Mouse (Mus musculus) spleen, adult 2 months (tissue): ENCODE data around the gene Kcnab1. TPM values are rescaled to one million over a fixed set of nuclear protein-coding genes. Genes with fewer than 3 reads are reported as not detected.
"Not testable (repeated sequence)": the region's sequence is repeated elsewhere in the genome, so short reads cannot be mapped to it uniquely, and the experiment has no call there.

Source experiments
- DNase-seq, 2 experiments: peaks; one replicate each; pipeline versions ENCODE4 v3.0.0 to v3.0.0-alpha.2; 2012 to 2021; ENCODE audit warnings: low spot score in 2 of 2, low read depth in 1 of 2
- H3K27ac ChIP-seq: fragments of 200-500 bp; 2 replicates; pipeline ENCODE4 v1.5.1; 2012; ENCODE audit warnings: low read length, inconsistent platforms; ENCODE audit not compliant: insufficient read depth
- H3K27me3 ChIP-seq: fragments of 200-500 bp; 2 replicates; pipeline ENCODE4 v1.6.1; 2012; ENCODE audit warnings: mild to moderate bottlenecking, moderate library complexity, low read length, inconsistent platforms; ENCODE audit not compliant: control insufficient read depth, insufficient read depth
- H3K36me3 ChIP-seq: fragments of 200-500 bp; 2 replicates; pipeline ENCODE4 v1.6.1; 2012; ENCODE audit warnings: mild to moderate bottlenecking, low read length, inconsistent platforms; ENCODE audit not compliant: control insufficient read depth, insufficient read depth
- H3K4me1 ChIP-seq: fragments of 200-500 bp; 2 replicates; pipeline ENCODE4 v1.6.1; 2011; ENCODE audit warnings: inconsistent platforms; ENCODE audit not compliant: control insufficient read depth, insufficient read depth, insufficient read length
- H3K4me3 ChIP-seq: fragments of 200-500 bp; 2 replicates; pipeline ENCODE4 v1.5.1; 2011; ENCODE audit warnings: mild to moderate bottlenecking, inconsistent platforms; ENCODE audit not compliant: insufficient read depth, insufficient read length; ENCODE audit errors: extremely low read depth
- CTCF ChIP-seq: fragments of 200-500 bp; IDR thresholded peaks from 2 replicates; pipeline ENCODE4 v1.5.1; 2011; ENCODE audit warnings: mild to moderate bottlenecking, inconsistent platforms; ENCODE audit not compliant: insufficient read depth, insufficient read length, insufficient replicate concordance; ENCODE audit errors: extremely low read depth
- POLR2A ChIP-seq: fragments of 200-500 bp; IDR thresholded peaks from 2 replicates; pipeline ENCODE4 v1.6.1; 2011; ENCODE audit warnings: low read depth, low read length, inconsistent platforms
- WGBS: fragments of 180-500 bp; shearing (Covaris S2); methylation state at CpG from one replicate; pipeline ENCODE4 v1.1.7; 2018; 5-methylcytosine and 5-hydroxymethylcytosine counted together
- polyA plus RNA-seq: library from polyadenylated mRNA; depleted of rRNA; stranded (reverse); fragments of >200 nt; gene quantifications from 2 replicates; pipeline ENCODE4 v1.2.3, GENCODE M21; 2012

Gene Kcnab1
- polyA plus RNA-seq, 1 experiment: 0.16 TPM

DNA sequence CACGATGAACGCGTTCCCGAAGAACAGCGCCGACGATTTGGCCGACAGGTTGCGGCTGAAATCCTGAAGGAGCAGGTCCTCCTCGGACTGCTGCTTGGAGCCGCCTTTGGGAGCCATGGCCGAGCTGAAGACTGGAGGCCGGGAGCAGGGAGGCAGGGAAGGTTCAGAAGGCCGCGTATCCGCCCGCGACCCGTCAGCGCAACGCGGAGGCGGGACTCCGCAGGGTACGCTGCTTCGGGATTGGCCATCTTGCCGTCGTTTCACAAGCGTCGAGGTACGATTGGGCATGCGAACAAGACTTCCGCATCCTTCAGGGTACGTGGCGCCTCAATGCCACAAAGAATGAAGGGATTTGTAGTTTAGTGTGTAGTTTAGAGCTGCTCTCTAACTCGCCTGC is 283.2 kb downstream of the Kcnab1 start, which contains the start of gene Ssr3:
Gene Ssr3, minus strand, starts transcription at position 203 of the 397 bp plus-strand sequence.
- DNase-seq: peak; percentile 91 to 94
- Histone ChIP-seq H3K27ac (peak within 1 kb of the TSS; percentile 79), H3K27me3 (no peaks in the 10 kb centered on the region), H3K36me3 (peaks cover 11% of the 10 kb centered on the region), H3K4me1 (no peaks in the 10 kb centered on the region), H3K4me3 (peak within 1 kb of the TSS; percentile 96)
- TF ChIP-seq CTCF (no peak), POLR2A (peak; percentile 63)
- under 1% methylated on average over 36 of the region's 36 CpGs for WGBS

DNA sequence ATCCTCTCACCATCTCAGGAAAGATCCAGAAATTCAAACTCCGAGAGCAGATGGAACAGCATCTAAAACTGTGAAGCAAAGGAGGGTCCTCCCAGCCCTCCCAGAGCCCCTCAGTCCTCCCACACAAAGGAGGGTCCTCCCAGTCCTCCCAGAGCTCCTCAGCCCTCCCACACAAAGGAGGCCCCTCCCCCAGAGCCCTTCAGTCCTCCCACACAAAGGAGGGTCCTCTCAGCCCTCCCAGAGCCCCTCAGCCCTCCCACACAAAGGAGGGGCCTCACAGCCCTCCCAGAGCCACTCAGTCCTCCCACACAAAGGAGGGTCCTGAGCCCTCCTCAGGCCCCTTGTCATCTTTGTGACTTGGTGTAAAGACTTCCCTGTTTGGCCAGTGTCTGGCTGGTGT is 285.9 kb downstream of the Kcnab1 start:
- not testable (repeated sequence) for H3K27me3 ChIP-seq, H3K4me1 ChIP-seq, DNase-seq, H3K4me3 ChIP-seq, H3K36me3 ChIP-seq, H3K27ac ChIP-seq
- WGBS: 90% methylated on average over 1 of the region's 1 CpGs

DNA sequence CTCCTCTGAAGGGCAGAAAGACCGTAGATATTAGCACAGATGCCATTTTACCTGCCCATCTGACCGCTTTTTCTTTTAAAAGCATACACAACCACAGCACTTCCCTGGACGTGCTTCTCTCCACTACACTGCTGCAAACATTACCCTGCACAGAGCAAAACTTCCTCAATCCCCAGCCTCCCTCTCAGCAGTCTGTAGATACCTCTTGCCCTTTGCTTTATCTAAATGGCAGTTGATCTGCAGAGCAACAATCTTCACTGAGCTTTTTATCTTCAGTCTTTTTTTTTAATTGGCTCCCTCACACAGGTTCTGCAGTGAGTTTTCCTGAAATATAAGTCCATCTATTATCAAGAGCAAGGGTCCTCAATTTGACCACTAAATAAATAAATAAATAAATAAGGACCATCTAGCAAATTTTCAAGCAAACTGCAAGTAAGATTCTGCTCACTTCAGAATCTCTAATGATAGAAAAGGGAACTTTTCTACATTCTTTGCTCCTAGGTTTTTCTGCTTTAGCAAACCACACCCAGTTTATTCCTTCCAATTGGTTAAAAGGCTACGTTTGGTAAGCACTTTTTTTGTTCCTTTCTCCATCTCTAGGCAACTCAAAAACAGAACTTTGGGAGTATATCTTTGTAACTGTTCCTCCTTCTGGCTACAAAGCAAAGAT is 287.8 kb downstream of the Kcnab1 start:
- H3K27me3 ChIP-seq: no peaks in the 10 kb centered on the region
- 41% methylated on average over 4 of the region's 4 CpGs for WGBS
- no peaks in the 10 kb centered on the region for H3K36me3 ChIP-seq
- no peak for TF ChIP-seq POLR2A
- no peak for TF ChIP-seq CTCF
- H3K4me3 ChIP-seq: no peak overlapping the region
- no peak overlapping the region for H3K27ac ChIP-seq
- no peaks in the 10 kb centered on the region for H3K4me1 ChIP-seq
- DNase-seq: no peak

DNA sequence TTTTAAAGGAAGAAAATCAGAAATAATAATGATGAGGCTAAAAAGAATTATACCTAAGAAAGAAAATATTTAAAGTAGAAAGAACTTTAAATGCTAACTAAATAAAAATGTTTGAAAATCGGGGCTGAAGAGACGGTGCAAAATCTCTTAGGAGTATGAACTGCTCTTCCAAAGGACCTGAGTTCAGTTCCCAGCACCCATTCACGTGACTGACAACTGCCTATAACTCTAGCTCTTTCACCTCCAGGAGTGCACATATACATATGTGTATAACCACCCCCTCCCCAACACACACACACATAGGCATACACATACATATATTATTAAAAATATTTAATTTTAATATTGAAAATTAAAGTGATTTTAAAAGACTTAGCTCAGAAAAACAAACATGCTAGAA is 288.4 kb downstream of the Kcnab1 start:
- 91% methylated on average over 3 of the region's 3 CpGs for WGBS
- Histone ChIP-seq H3K4me3 (no peak overlapping the region), H3K27me3 (no peaks in the 10 kb centered on the region), H3K27ac (no peak overlapping the region), H3K4me1 (no peaks in the 10 kb centered on the region), H3K36me3 (no peaks in the 10 kb centered on the region)
- TF ChIP-seq CTCF (no peak), POLR2A (no peak)
- DNase-seq: no peak

DNA sequence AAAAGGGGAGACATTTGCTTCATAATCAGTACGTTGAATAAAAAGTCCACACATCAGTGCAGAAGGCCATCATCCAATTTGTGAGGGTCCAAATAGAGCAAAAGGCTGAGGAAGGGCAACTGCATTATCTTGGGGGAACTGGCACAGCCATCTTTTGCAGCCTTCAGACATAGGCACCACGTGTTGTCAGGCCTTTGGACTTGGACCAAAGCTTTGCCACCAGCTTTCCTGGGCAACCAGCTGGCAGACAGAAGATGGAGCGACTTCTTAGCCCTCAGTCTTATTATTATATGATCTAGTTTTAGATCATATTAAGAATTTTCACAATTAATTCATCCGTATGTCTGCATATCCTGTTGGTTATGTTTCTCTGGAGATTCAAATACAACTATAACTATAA is 296.6 kb downstream of the Kcnab1 start:
- WGBS: 80% methylated on average over 4 of the region's 4 CpGs
- H3K4me3 ChIP-seq: no peak overlapping the region
- no peak for TF ChIP-seq CTCF
- TF ChIP-seq POLR2A: no peak
- no peak overlapping the region for H3K27ac ChIP-seq
- DNase-seq: no peak
- no peaks in the 10 kb centered on the region for H3K36me3 ChIP-seq
- no peaks in the 10 kb centered on the region for H3K4me1 ChIP-seq
- H3K27me3 ChIP-seq: no peaks in the 10 kb centered on the region

DNA sequence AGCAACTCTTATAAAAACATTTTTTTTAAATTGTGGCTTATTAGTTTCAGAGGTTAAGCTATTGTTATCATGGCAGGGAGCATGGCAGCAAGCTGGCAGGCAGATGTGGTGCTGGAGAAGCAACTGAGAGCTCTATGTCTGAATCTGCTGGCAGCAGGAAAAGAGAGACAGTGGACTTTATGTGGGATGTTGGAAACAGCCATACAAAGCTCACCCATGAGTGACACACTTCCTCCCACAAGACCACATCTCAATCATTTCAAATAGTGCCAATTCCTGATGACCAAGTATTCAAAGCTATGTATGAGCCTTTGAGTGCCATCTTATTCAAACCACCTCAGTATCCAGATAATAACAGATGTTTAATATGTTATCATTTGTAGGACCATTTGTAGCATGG is 298.7 kb downstream of the Kcnab1 start:
- H3K4me1 ChIP-seq: no peaks in the 10 kb centered on the region
- H3K27me3 ChIP-seq: no peaks in the 10 kb centered on the region
- TF ChIP-seq POLR2A (no peak), CTCF (no peak)
- H3K36me3 ChIP-seq: no peaks in the 10 kb centered on the region
- no peak for DNase-seq
- H3K4me3 ChIP-seq: no peak overlapping the region
- no peak overlapping the region for H3K27ac ChIP-seq

DNA sequence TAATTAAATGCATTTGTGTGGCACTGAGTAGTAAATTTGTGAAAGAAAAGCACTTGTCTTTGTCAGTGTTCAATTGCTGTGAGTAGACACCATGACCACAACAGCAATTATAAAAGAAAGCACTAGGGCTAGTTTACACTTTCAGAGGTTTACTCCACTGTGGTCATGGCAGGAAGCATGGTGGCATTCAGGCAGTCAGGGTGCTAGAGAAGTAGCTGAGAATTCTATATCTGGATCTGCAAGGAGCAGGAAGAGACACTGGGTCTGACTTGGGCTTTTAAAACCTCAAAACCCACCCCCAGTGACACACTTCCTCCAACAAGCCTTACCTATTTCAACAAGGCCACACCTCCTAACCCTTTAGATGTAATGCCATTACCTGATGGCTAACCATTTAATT is 307.4 kb downstream of the Kcnab1 start:
- no peak overlapping the region for H3K27ac ChIP-seq
- no peak overlapping the region for H3K4me3 ChIP-seq
- no peaks in the 10 kb centered on the region for H3K4me1 ChIP-seq
- no peaks in the 10 kb centered on the region for H3K36me3 ChIP-seq
- no peaks in the 10 kb centered on the region for H3K27me3 ChIP-seq
- DNase-seq: no peak
- no peak for TF ChIP-seq POLR2A
- no peak for TF ChIP-seq CTCF
